Mouse (Mus musculus) cerebellum, adult 2 months (tissue): ENCODE data around the gene Zbtb39.

Source experiments
- CTCF ChIP-seq: fragments of 200-500 bp; IDR thresholded peaks from 2 replicates; pipeline ENCODE4 v1.5.1; 2011; ENCODE audit warnings: low read depth, mild to moderate bottlenecking, control low read depth, low read length, moderate library complexity, borderline replicate concordance; ENCODE audit not compliant: insufficient read depth
- POLR2A ChIP-seq: fragments of 200-500 bp; IDR thresholded peaks from 2 replicates; pipeline ENCODE4 v1.6.1; 2011; ENCODE audit warnings: low read length, control low read depth, borderline replicate concordance; ENCODE audit not compliant: insufficient read depth

- TF ChIP-seq CTCF (no peak), POLR2A (no peak)
Observed at GRCm38 (mm10) chr10:127730285-127730932, 8.9 kb upstream of the Zbtb39 start.
